ENCODE assay signal across 10 mouse cellular contexts in genomic region chr2:110019656-110020055, GRCm38 (mm10). TPM values are rescaled to one million over a fixed set of nuclear protein-coding genes. Genes with fewer than 3 reads are reported as not detected.
DNase-seq lines count a peak whose midpoint lies in the region; ATAC-seq and TF ChIP-seq lines count a peak whose summit lies in the region.
"Had no signal": no experiment of that assay in that cellular context is flagged by ENCODE, and none has a peak within 500 bp of the region (broad histone marks: within the 10 kb centered on the region; RNA-seq: fewer than 3 reads in every experiment).

No protein-coding gene starts in this region.

- DNase-seq in intestine, embryonic 14.5 days (ENCODE audit: low spot score) = no peak
- no peak for DNase-seq in embryonic facial prominence, embryonic 14.5 days (ENCODE audit: low spot score)
- no peak for DNase-seq in testis, postnatal 10 days (ENCODE audit: low spot score)
- no peak for DNase-seq in urinary bladder, adult 2 months (ENCODE audit: low spot score)
- DNase-seq: thymus, postnatal 25 days had no signal

- no peaks in the 10 kb centered on the region for H3K27me3 ChIP-seq in intestine, embryonic 14.5 days (replicated peaks; ENCODE audit: control insufficient read depth, insufficient read depth, low read length)
- no peaks in the 10 kb centered on the region for H3K27me3 ChIP-seq in intestine, postnatal 0 days (replicated peaks; ENCODE audit: control insufficient read depth, insufficient read depth, low read length)
- no peaks in the 10 kb centered on the region for H3K27me3 ChIP-seq in embryonic facial prominence, embryonic 14.5 days (replicated peaks; ENCODE audit: control insufficient read depth, insufficient read depth, low read length)
- no peaks in the 10 kb centered on the region for H3K27me3 ChIP-seq in hindbrain, embryonic 12.5 days
- H3K27me3 ChIP-seq in midbrain, embryonic 13.5 days = no peaks in the 10 kb centered on the region

- peaks cover 4% of the 10 kb centered on the region; the same call in 1 of the 2 replicates for H3K4me1 ChIP-seq in intestine, embryonic 14.5 days (replicated peaks; ENCODE audit: control insufficient read depth, insufficient read depth, low read length)
- H3K4me1 ChIP-seq in intestine, postnatal 0 days (replicated peaks; ENCODE audit: control insufficient read depth, insufficient read depth, low read length) = no peaks in the 10 kb centered on the region
- peaks cover 24% of the 10 kb centered on the region for H3K4me1 ChIP-seq in embryonic facial prominence, embryonic 14.5 days (ENCODE audit: control insufficient read depth, insufficient read depth, low read length)
- H3K4me1 ChIP-seq in hindbrain, embryonic 12.5 days = peaks cover 28% of the 10 kb centered on the region
- H3K4me1 ChIP-seq in midbrain, embryonic 13.5 days (replicated peaks) = peaks cover 34% of the 10 kb centered on the region

- no peak for ATAC-seq in intestine, embryonic 14.5 days (replicated peaks; ENCODE audit: low FRiP score, low TSS enrichment, low read depth)
- no peak for ATAC-seq in intestine, postnatal 0 days
- no peak for ATAC-seq in embryonic facial prominence, embryonic 14.5 days (ENCODE audit: low read depth)
- no peak for ATAC-seq in hindbrain, embryonic 12.5 days (ENCODE audit: low FRiP score)
- no peak for ATAC-seq in midbrain, embryonic 13.5 days
- no peak for ATAC-seq in erythroid progenitor cell, adult 5-6 weeks (replicated peaks; ENCODE audit: low FRiP score, poor library complexity, severe bottlenecking)

- H3K4me2 ChIP-seq in intestine, embryonic 14.5 days (ENCODE audit: low read length) = peak overlapping the region; percentile 83
- H3K4me2 ChIP-seq in intestine, postnatal 0 days (replicated peaks; ENCODE audit: low read depth) = no peak overlapping the region; the same call in 1 of the 2 replicates
- peak overlapping the region; percentile 74; the same call in 1 of the 2 replicates for H3K4me2 ChIP-seq in embryonic facial prominence, embryonic 14.5 days (ENCODE audit: low read depth, low read length)
- peak overlapping the region; percentile 74 for H3K4me2 ChIP-seq in hindbrain, embryonic 12.5 days (replicated peaks)
- peak overlapping the region; percentile 82 for H3K4me2 ChIP-seq in midbrain, embryonic 13.5 days (replicated peaks)

- peak overlapping the region; percentile 6; the same call in 1 of the 2 replicates for H3K4me3 ChIP-seq in intestine, embryonic 14.5 days (ENCODE audit: low read depth, low read length)
- H3K4me3 ChIP-seq in intestine, postnatal 0 days (ENCODE audit: low read depth, low read length) = no peak overlapping the region
- no peak overlapping the region for H3K4me3 ChIP-seq in embryonic facial prominence, embryonic 14.5 days (ENCODE audit: low read depth, low read length)
- no peak overlapping the region for H3K4me3 ChIP-seq in hindbrain, embryonic 12.5 days
- H3K4me3 ChIP-seq in midbrain, embryonic 13.5 days (replicated peaks) = 0 out of 2 replicates have a peak overlapping the region, but pooled peaks have one; percentile 4

- no peak for TF ChIP-seq CTCF in intestine, postnatal 0 days (IDR thresholded peaks at IDR 0.05; ENCODE audit: low read depth)

- 84% methylated on average over 4 of the region's 4 CpGs for WGBS in intestine, embryonic 14.5 days
- WGBS in intestine, postnatal 0 days = 76% methylated on average over 4 of the region's 4 CpGs
- 83% methylated on average over 4 of the region's 4 CpGs for WGBS in embryonic facial prominence, embryonic 14.5 days
- 89% methylated on average over 4 of the region's 4 CpGs for WGBS in hindbrain, embryonic 12.5 days
- 82% methylated on average over 4 of the region's 4 CpGs for WGBS in midbrain, embryonic 13.5 days

- peak overlapping the region; percentile 94; the same call in 1 of the 2 replicates for H3K9ac ChIP-seq in intestine, embryonic 14.5 days (ENCODE audit: low read length)
- no peak overlapping the region for H3K9ac ChIP-seq in intestine, postnatal 0 days (ENCODE audit: low read depth, low read length)
- no peak overlapping the region for H3K9ac ChIP-seq in embryonic facial prominence, embryonic 14.5 days (ENCODE audit: low read depth, low read length)
- H3K9ac ChIP-seq in hindbrain, embryonic 12.5 days = no peak overlapping the region; the same call in 1 of the 2 replicates
- H3K9ac ChIP-seq in midbrain, embryonic 13.5 days (replicated peaks) = peak overlapping the region; percentile 54

- no peaks in the 10 kb centered on the region for H3K9me3 ChIP-seq in intestine, embryonic 14.5 days (ENCODE audit: control insufficient read depth, low read length)
- H3K9me3 ChIP-seq in intestine, postnatal 0 days (ENCODE audit: control insufficient read depth) = no peaks in the 10 kb centered on the region
- no peaks in the 10 kb centered on the region for H3K9me3 ChIP-seq in embryonic facial prominence, embryonic 14.5 days (ENCODE audit: control insufficient read depth, low read length)
- H3K9me3 ChIP-seq in hindbrain, embryonic 12.5 days (replicated peaks) = no peaks in the 10 kb centered on the region
- H3K9me3 ChIP-seq in midbrain, embryonic 13.5 days = no peaks in the 10 kb centered on the region

- H3K27ac ChIP-seq in intestine, embryonic 14.5 days (ENCODE audit: low read depth) = no peak overlapping the region
- no peak overlapping the region for H3K27ac ChIP-seq in intestine, postnatal 0 days (ENCODE audit: low read depth, low read length)
- H3K27ac ChIP-seq in embryonic facial prominence, embryonic 14.5 days (replicated peaks; ENCODE audit: low read depth, low read length) = no peak overlapping the region
- H3K27ac ChIP-seq in hindbrain, embryonic 12.5 days = no peak overlapping the region
- H3K27ac ChIP-seq in midbrain, embryonic 13.5 days = no peak overlapping the region
- H3K27ac ChIP-seq: macrophage had no signal

- peaks cover 28% of the 10 kb centered on the region for H3K36me3 ChIP-seq in intestine, embryonic 14.5 days (ENCODE audit: control insufficient read depth, insufficient read depth, low read length)
- 0 out of 2 replicates have a peak, but pooled peaks cover 5% of the 10 kb centered on the region for H3K36me3 ChIP-seq in intestine, postnatal 0 days (ENCODE audit: control insufficient read depth, insufficient read depth)
- H3K36me3 ChIP-seq in embryonic facial prominence, embryonic 14.5 days (ENCODE audit: control insufficient read depth, insufficient read depth, low read length) = peaks cover 27% of the 10 kb centered on the region
- peaks cover 16% of the 10 kb centered on the region for H3K36me3 ChIP-seq in hindbrain, embryonic 12.5 days
- peaks cover 21% of the 10 kb centered on the region for H3K36me3 ChIP-seq in midbrain, embryonic 13.5 days

RNA-seq across cellular contexts. Expression of gene Ccdc34, which starts 2.0 kb away (rescaled TPM):
- polyA plus RNA-seq in intestine, embryonic 14.5 days (2014; fragmentation: Nextera tagmentation; extraction: Ambion mirVana) = 54.7 and 58.7 TPM in 2 replicates
- polyA plus RNA-seq in intestine, postnatal 0 days (2015; fragmentation: Nextera tagmentation; extraction: Ambion mirVana) = 25.3 TPM in 2 replicates
- polyA plus RNA-seq in embryonic facial prominence, embryonic 14.5 days (2014; fragmentation: Nextera tagmentation; extraction: Ambion mirVana) = 36.1 and 37.7 TPM in 2 replicates
- 47.5 and 51.8 TPM in 2 replicates for polyA plus RNA-seq in hindbrain, embryonic 12.5 days (2016; fragmentation: Nextera tagmentation; extraction: Ambion mirVana)
- 44.5 and 45.8 TPM in 2 replicates for polyA plus RNA-seq in midbrain, embryonic 13.5 days (2015; fragmentation: Nextera tagmentation; extraction: Ambion mirVana)
- total RNA-seq in erythroid progenitor cell, adult 5-6 weeks (2015; ENCODE audit: low replicate concordance) = 123 and 145 TPM in 2 replicates
- total RNA-seq in erythroid progenitor cell, adult 5-6 weeks (2017; ENCODE audit: low replicate concordance) = 146 and 165 TPM in 2 replicates
- polyA plus RNA-seq in urinary bladder, adult 2 months (2012; rRNA removed) = 9.4 and 9.5 TPM in 2 replicates

Comparison
In these comparisons a context has a peak if more than half of its experiments do, and no peak if none do; other contexts are left out.
1. H3K4me3 ChIP-seq: peak in intestine, embryonic 14.5 days (single experiment) and midbrain, embryonic 13.5 days (single experiment); none in intestine, postnatal 0 days (single experiment), embryonic facial prominence, embryonic 14.5 days (single experiment) and hindbrain, embryonic 12.5 days (single experiment).
2. H3K9ac ChIP-seq: peak in intestine, embryonic 14.5 days (single experiment) and midbrain, embryonic 13.5 days (single experiment); none in intestine, postnatal 0 days (single experiment), embryonic facial prominence, embryonic 14.5 days (single experiment) and hindbrain, embryonic 12.5 days (single experiment).